Comparison of ENCODE assay signal across 8 mouse cellular contexts in the genomic region with DNA sequence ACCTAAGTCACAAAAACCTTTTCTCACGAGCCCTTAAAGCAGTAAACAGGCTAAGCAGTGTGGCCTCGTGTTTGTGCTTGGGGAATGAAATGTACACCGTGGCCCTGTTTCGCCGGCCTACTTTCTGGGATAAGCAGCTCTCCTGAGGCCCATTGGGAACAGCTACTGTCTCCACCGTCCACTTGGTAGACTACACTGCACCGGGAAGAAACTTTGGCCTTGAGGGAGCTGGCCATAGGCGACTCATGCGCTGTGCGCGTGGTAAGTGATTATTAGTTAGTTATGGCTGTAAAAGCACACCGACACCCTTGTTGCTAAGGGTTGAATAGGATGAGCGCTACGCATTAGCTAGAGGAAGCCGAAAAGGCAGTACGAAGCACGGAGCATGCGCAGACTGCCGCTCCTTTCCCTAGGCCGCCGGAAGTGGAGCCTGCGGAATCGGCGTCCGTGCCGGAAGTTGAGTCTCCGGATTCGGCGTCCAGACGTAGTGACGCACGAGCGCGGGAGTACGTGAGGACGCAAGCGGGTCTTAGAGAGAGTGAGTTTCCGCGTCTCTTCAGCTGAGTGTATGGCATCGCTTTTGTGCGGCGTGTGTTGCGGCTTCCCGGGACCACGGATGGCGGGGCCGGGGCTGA. TPM values are rescaled to one million over a fixed set of nuclear protein-coding genes. Genes with fewer than 3 reads are reported as not detected.
A peak's percentile ranks its signal among the peaks of the same experiment; 100 is the strongest.
DNase-seq lines count a peak whose midpoint lies in the region; ATAC-seq and TF ChIP-seq lines count a peak whose summit lies in the region.

A gene (plus strand): TSS at position 342 of the 635 bp plus-strand sequence.

- in situ Hi-C loops in Patski (cut with MboI; ENCODE audit: low pct_unique_long_range_greater_than_20kb) = no loop called here

- no peaks in the 10 kb centered on the region for H3K36me3 ChIP-seq in hindbrain, embryonic 13.5 days

- ATAC-seq in Patski = peak; percentile 95
- ATAC-seq in hindbrain, embryonic 13.5 days (ENCODE audit: low FRiP score) = peak; percentile 98

- CTCF ChIA-PET in Patski (lab: Charles Lee) = interaction anchor here (0.7 to 1.1 kb wide), 3 partner anchors 9 to 575 kb away, joined by 3 read pairs; no protein-coding TSS in a partner anchor

- H3K9me3 ChIP-seq in hindbrain, embryonic 13.5 days = no peaks in the 10 kb centered on the region

- H3K9ac ChIP-seq in hindbrain, embryonic 13.5 days = peak within 1 kb of the TSS; percentile 87

- TF ChIP-seq CTCF in Patski (IDR thresholded peaks at IDR 0.05) = no peak

- POLR2A ChIA-PET in Patski (lab: Charles Lee) = interaction anchor here (0.9 kb wide), 1 partner anchor 8 kb away, joined by 4 read pairs; no protein-coding TSS in a partner anchor

- H3K4me3 ChIP-seq in hindbrain, embryonic 13.5 days = peak within 1 kb of the TSS; percentile 75

- H3K4me2 ChIP-seq in hindbrain, embryonic 13.5 days = peak within 1 kb of the TSS; percentile 79

- peak; percentile 77 for DNase-seq in Patski (ENCODE audit: low read depth, low spot score)
- DNase-seq in cerebellum, postnatal 14 days = peak; percentile 98 to 99
- peak; percentile 95 to 96 for DNase-seq in frontal cortex, postnatal 14 days (ENCODE audit: low spot score in 2 of 2)
- DNase-seq in layer of hippocampus, postnatal 25 days (ENCODE audit: extremely low spot score in 1 of 2, low spot score in 1 of 2) = peak; percentile 97
- DNase-seq in lung, postnatal 25 days (ENCODE audit: low spot score) = peak; percentile 97
- peak; percentile 99 for DNase-seq in retina, embryonic 14.5 days (ENCODE audit: low spot score)
- peak; percentile 98 for DNase-seq in thymus, postnatal 4 days

- 4% methylated on average over 47 of the region's 47 CpGs for WGBS in hindbrain, embryonic 13.5 days

- no peaks in the 10 kb centered on the region for H3K27me3 ChIP-seq in Patski
- no peaks in the 10 kb centered on the region for H3K27me3 ChIP-seq in hindbrain, embryonic 13.5 days

- peaks cover 27% of the 10 kb centered on the region for H3K4me1 ChIP-seq in hindbrain, embryonic 13.5 days (replicated peaks)

- peak within 1 kb of the TSS; percentile 96 for H3K27ac ChIP-seq in hindbrain, embryonic 13.5 days

RNA-seq across cellular contexts. Expression of the gene that starts here (rescaled TPM):
- 36.5 TPM for polyA plus RNA-seq in Patski (2021)
- polyA plus RNA-seq in hindbrain, embryonic 13.5 days (2015; fragmentation: Nextera tagmentation; extraction: Ambion mirVana) = 4.3 and 5.4 TPM in 2 replicates
- total RNA-seq in layer of hippocampus, postnatal 25 days (2021) = 1 to 10 TPM; 6.7 to 7.6 TPM

Comparison
In these comparisons a context has a peak if more than half of its experiments do, and no peak if none do; other contexts are left out.
1. Peak in every context shown above with its lines: DNase-seq, ATAC-seq, H3K4me3 ChIP-seq and H3K27ac ChIP-seq.